Mouse (Mus musculus): ENCODE data around the gene Rab44.

GRCm38 (mm10) chr17:29145101-29145500 is 31.2 kb downstream of the Rab44 start:
- no peak for TF ChIP-seq CTCF (IDR thresholded peaks at IDR 0.05; ENCODE audit: control insufficient read depth, insufficient read depth, insufficient replicate concordance, low read depth, low read length)
- no peak for TF ChIP-seq POLR2A (IDR thresholded peaks at IDR 0.05; ENCODE audit: control insufficient read depth, low read depth, low read length)
